Mouse (Mus musculus): Measurements from ENCODE around the gene 4930503B20Rik. TPM values are rescaled to one million over a fixed set of nuclear protein-coding genes. Genes with fewer than 3 reads are reported as not detected.

The 4930503B20Rik gene
- polyA plus RNA-seq, 1 experiment = 0.10 TPM

DNA sequence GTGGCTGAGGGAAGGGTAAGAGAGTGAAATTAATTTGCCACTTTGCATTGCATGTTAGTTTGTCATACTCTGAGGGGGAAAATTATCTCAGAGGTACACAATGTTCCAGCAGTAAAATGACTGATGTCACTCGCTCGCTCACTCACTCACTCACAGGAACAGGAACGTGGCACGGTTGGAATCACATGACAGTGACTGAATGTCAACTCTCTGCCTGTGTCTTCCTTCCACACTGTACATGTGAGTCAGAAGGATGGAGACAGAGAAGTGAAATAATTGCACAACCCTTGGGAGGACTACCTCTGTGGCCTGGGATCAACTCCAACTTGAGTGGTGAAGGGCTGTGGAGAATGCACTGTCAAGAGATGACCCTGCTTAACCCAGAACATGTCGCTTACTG, 6.3 kb upstream of the 4930503B20Rik start:
- Histone ChIP-seq H3K4me1 (ENCODE audit: control insufficient read depth, insufficient read depth, low read length) (no peaks in the 10 kb centered on the region; the same call in 1 of the 2 replicates), H3K4me3 (ENCODE audit: insufficient read depth, low read length) (no peak overlapping the region), H3K27ac (ENCODE audit: insufficient read depth, low read length) (no peak overlapping the region)
- TF ChIP-seq POLR2A (IDR thresholded peaks at IDR 0.05; ENCODE audit: extremely low read depth, insufficient read depth, low read length) (no peak), CTCF (IDR thresholded peaks at IDR 0.05; ENCODE audit: extremely low read depth, insufficient read depth, low read length) (no peak)

DNA sequence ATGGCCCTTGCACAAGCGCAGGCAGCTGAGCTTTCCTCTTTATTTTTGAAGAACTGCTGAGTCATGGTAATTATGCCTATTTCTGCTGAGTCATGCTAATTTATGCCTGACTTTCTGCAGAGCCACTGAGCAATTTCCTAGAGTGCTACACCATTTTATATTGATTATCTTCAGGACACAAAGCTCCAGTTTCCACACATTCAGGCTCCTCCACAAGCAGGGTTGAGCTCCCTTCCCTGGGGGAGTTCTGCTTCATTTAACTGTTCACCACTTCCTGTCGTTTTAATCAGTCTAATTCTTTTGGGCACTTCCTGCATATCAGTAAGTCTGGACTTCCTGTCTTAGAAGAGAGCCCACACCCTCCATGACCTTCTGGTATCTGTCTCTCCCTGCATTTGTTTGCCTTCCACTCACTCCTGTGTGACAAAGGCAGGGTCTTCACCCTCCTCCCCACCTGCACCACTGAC, 4.0 kb upstream of the 4930503B20Rik start:
- no peak overlapping the region for H3K4me3 ChIP-seq (ENCODE audit: insufficient read depth, low read length)
- H3K4me1 ChIP-seq (ENCODE audit: control insufficient read depth, insufficient read depth, low read length) = no peaks in the 10 kb centered on the region; the same call in 1 of the 2 replicates
- no peak overlapping the region for H3K27ac ChIP-seq (ENCODE audit: insufficient read depth, low read length)
- TF ChIP-seq POLR2A (IDR thresholded peaks at IDR 0.05; ENCODE audit: extremely low read depth, insufficient read depth, low read length) (no peak), CTCF (IDR thresholded peaks at IDR 0.05; ENCODE audit: extremely low read depth, insufficient read depth, low read length) (no peak)

DNA sequence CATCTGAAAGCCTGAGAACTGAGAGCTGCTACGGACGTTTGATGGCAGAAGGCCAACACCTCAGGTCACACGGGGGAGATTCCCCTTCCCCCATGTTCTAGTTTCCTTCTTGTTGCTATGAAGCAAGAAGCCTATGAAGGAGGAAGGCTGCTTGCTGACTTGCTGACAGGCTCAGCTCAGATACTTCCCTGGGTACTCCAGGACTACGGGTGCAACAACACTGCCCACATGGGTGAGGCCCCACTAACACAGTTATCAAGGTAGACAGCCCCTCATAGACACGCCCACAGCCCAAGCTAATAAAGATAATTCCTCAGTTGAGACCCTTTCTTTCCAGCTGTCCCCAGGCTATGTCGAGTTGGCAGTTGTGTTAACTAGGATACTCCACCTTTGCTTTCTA, 2.6 kb upstream of the 4930503B20Rik start:
- Histone ChIP-seq H3K4me3 (ENCODE audit: insufficient read depth, low read length) (no peak overlapping the region), H3K27ac (ENCODE audit: insufficient read depth, low read length) (no peak overlapping the region), H3K4me1 (ENCODE audit: control insufficient read depth, insufficient read depth, low read length) (no peaks in the 10 kb centered on the region; the same call in 1 of the 2 replicates)
- no peak for TF ChIP-seq CTCF (IDR thresholded peaks at IDR 0.05; ENCODE audit: extremely low read depth, insufficient read depth, low read length)
- TF ChIP-seq POLR2A (IDR thresholded peaks at IDR 0.05; ENCODE audit: extremely low read depth, insufficient read depth, low read length) = no peak

DNA sequence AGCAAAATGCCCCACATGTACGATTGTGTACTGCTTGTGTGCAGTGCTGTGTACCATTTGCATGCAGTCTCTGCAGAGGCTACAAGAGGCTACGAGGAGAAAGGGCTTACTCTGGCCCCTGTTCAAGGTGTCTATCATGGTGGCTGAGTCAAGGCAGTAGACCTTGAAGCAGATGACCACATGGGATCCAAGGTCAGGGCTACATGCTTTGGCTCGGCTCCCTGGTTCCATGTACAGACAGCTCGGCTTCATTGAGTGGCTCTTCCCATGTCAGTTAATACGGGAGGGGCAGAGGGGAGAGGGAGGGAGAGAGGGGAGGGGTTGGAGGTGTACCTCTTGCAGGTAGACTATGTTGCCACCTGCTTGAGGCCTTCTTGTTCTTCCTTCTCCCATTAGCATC, 1.3 kb upstream of the 4930503B20Rik start:
- TF ChIP-seq POLR2A (IDR thresholded peaks at IDR 0.05; ENCODE audit: extremely low read depth, insufficient read depth, low read length) = no peak
- no peak for TF ChIP-seq CTCF (IDR thresholded peaks at IDR 0.05; ENCODE audit: extremely low read depth, insufficient read depth, low read length)
- H3K4me1 ChIP-seq (ENCODE audit: control insufficient read depth, insufficient read depth, low read length) = no peaks in the 10 kb centered on the region; the same call in 1 of the 2 replicates
- no peak overlapping the region for H3K4me3 ChIP-seq (ENCODE audit: insufficient read depth, low read length)
- H3K27ac ChIP-seq (ENCODE audit: insufficient read depth, low read length) = no peak overlapping the region

DNA sequence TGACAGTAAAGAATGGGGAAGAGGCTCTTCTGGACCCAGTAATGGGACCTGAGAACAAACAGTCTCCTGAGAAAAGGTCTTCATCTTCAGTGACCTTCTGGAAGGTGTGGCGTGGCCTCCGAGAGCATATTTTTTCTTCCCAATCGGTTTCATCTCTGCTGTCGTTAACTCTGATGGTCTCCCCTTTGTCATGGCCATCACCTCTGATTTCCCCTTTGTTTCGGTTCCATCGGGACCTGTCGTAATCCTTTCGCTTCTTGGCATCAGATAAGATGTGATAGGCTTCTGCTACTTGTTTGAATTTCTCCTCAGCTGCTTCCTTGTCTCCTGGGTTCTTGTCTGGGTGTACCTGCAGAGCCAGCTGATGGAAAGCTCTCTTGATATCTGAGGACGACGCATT, 401 bp downstream of the 4930503B20Rik start:
- no peak for TF ChIP-seq POLR2A (IDR thresholded peaks at IDR 0.05; ENCODE audit: extremely low read depth, insufficient read depth, low read length)
- no peak for TF ChIP-seq CTCF (IDR thresholded peaks at IDR 0.05; ENCODE audit: extremely low read depth, insufficient read depth, low read length)
- Histone ChIP-seq H3K4me1 (ENCODE audit: control insufficient read depth, insufficient read depth, low read length) (no peaks in the 10 kb centered on the region), H3K27ac (ENCODE audit: insufficient read depth, low read length) (no peak overlapping the region), H3K4me3 (ENCODE audit: insufficient read depth, low read length) (no peak overlapping the region)

DNA sequence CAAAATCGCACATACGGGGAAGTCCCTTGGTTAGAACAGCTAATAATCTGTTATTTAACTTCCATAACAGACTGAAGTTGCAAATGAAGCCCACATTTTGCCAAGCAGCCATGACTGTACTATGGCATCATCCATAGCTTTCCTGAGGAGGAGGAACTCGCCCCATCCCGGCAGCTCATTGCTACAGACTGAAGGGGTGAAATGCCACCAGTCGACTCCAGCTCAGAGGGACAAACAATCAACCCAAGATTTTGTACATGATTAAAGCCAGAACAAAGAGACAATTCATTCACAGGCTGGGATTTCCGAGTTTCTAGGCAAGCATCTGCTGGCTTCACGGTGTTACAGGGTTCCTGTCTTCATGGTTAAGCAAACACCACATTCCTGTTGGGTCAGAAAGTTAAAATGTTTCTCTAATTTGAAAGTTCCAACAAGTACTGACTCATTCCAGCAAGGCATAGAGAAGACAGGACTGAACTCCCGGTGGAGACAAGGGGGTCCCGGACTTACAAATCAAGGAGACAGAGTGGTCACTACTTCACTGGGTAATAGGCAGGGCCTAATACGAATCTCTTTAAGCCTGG, 1.7 kb downstream of the 4930503B20Rik start:
- no peaks in the 10 kb centered on the region for H3K4me1 ChIP-seq (ENCODE audit: control insufficient read depth, insufficient read depth, low read length)
- no peak overlapping the region for H3K27ac ChIP-seq (ENCODE audit: insufficient read depth, low read length)
- no peak overlapping the region for H3K4me3 ChIP-seq (ENCODE audit: insufficient read depth, low read length)
- no peak for TF ChIP-seq POLR2A (IDR thresholded peaks at IDR 0.05; ENCODE audit: extremely low read depth, insufficient read depth, low read length)
- no peak for TF ChIP-seq CTCF (IDR thresholded peaks at IDR 0.05; ENCODE audit: extremely low read depth, insufficient read depth, low read length)

DNA sequence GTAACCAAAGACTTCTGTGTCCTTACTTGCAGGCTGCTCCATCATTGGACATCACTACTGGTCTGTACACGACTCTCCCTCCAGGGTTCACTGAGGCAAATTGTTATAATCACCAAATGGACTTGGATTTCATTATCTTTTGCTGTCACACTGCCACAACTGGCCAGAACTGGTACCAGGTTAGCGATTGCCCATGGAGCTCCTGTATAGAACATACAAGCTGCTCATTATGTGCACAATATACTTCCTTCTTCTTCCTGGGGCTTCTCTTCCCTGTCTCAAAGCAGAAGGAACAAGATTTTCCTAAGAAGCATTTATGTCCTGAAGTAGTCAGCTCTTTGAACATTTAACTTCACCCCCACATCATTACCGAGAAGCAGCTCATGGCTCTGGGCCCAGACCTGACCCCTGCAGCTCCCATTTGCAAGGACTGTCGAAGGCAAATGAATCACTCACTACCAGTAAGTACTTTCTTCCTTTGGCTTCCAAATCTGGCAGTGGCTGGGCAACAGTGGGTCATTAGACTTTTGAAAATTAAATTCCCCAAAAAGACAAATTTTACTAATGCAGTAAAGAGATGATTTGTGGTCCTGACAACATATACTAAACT, 9.2 kb downstream of the 4930503B20Rik start:
- no peak overlapping the region for H3K27ac ChIP-seq (ENCODE audit: insufficient read depth, low read length)
- TF ChIP-seq CTCF (IDR thresholded peaks at IDR 0.05; ENCODE audit: extremely low read depth, insufficient read depth, low read length) = no peak
- no peak for TF ChIP-seq POLR2A (IDR thresholded peaks at IDR 0.05; ENCODE audit: extremely low read depth, insufficient read depth, low read length)

DNA sequence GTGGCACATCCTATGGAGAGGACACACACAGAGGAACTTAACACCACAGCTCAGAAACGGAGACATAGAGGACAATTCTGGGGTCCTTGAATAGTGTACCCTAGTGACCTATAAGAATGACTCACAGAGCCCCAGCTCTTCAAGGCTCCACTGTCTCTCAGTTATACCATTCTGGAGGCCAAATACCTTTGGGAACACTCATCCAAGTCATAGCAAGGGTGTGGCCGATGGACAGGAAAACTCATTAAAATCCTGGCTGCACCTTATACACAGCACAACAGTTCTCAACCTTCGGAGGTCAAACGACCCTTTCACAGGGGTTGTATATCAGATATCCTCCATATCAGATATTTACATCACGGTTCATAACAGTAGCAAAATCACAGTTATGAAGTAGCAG, 18.6 kb downstream of the 4930503B20Rik start:
- Histone ChIP-seq H3K4me1 (ENCODE audit: control insufficient read depth, insufficient read depth, low read length) (no peaks in the 10 kb centered on the region), H3K4me3 (ENCODE audit: insufficient read depth, low read length) (no peak overlapping the region), H3K27ac (ENCODE audit: insufficient read depth, low read length) (no peak overlapping the region)
- TF ChIP-seq POLR2A (IDR thresholded peaks at IDR 0.05; ENCODE audit: extremely low read depth, insufficient read depth, low read length) = no peak
- no peak for TF ChIP-seq CTCF (IDR thresholded peaks at IDR 0.05; ENCODE audit: extremely low read depth, insufficient read depth, low read length)

More for the DNA sequence above, 9.2 kb downstream of the 4930503B20Rik start:
- Histone ChIP-seq H3K4me1 (ENCODE audit: control insufficient read depth, insufficient read depth, low read length) (no peaks in the 10 kb centered on the region), H3K4me3 (ENCODE audit: insufficient read depth, low read length) (no peak overlapping the region)

DNA sequence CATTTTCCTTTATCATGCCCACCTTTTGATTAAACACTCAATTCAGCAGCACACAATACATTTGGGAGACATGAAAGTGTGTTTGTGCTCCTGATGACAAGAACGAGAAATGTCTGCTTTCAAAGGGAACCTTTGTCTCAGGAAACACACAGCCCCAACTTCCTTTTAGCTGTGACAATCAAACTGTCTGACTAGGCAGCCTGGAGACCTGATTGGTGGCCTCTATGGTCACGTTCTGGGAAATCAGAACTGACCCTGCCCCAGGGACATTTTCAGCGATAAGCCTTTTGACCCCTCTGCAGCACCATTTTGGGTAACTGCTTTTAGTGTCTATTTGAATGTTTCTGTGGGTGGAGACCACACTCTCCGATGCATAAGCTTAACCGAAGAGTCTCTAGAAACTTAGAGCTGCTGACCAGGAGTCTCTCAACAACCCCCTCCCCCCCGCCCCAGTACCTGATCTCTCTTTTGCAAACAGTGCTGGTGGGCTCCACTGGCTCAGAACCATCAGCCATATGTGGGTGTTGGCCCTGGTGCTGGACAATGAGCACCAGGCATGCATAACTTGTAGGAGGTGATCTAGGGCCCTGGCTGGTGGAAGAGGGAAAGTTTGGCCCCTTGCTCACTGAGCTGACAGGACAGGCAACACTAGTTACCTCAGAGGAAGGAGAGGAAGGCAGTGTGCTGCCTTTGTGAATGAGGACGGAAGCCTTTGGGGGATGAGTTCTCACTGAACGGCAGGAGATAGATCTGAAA, 22.7 kb downstream of the 4930503B20Rik start:
- H3K4me1 ChIP-seq (ENCODE audit: control insufficient read depth, insufficient read depth, low read length) = peaks cover 2% of the 10 kb centered on the region; the same call in 1 of the 2 replicates
- H3K27ac ChIP-seq (ENCODE audit: insufficient read depth, low read length) = no peak overlapping the region
- H3K4me3 ChIP-seq (ENCODE audit: insufficient read depth, low read length) = no peak overlapping the region
- no peak for TF ChIP-seq POLR2A (IDR thresholded peaks at IDR 0.05; ENCODE audit: extremely low read depth, insufficient read depth, low read length)
- TF ChIP-seq CTCF (IDR thresholded peaks at IDR 0.05; ENCODE audit: extremely low read depth, insufficient read depth, low read length) = no peak
